Mouse (Mus musculus) C2C12 (cell line): ENCODE measurements around the gene Cdkl4.

Source experiments
- CEBPB ChIP-seq: IDR thresholded peaks from one replicate; pipeline ENCODE4 v1.6.1; 2011; ENCODE audit warnings: low read depth, mild to moderate bottlenecking, control low read depth, moderate library complexity
- CTCF ChIP-seq: IDR thresholded peaks from one replicate; pipeline ENCODE4 v1.5.1; 2011; ENCODE audit not compliant: control insufficient read depth, insufficient read depth, insufficient read length
- MAX ChIP-seq: IDR thresholded peaks from one replicate; pipeline ENCODE4 v1.6.1; 2011; ENCODE audit warnings: mild to moderate bottlenecking, control low read depth
- MYOG ChIP-seq: IDR thresholded peaks from one replicate; pipeline ENCODE4 v1.6.1; 2011; ENCODE audit not compliant: control insufficient read depth, insufficient read length; ENCODE audit errors: extremely low read depth
- USF1 ChIP-seq: IDR thresholded peaks from one replicate; pipeline ENCODE4 v1.6.1; 2011; ENCODE audit warnings: low read depth, mild to moderate bottlenecking, control low read depth, moderate library complexity

- no peak for TF ChIP-seq MAX
- TF ChIP-seq CTCF: no peak
- TF ChIP-seq MYOG: no peak
- no peak for TF ChIP-seq USF1
- TF ChIP-seq CEBPB: no peak
These were observed 60.4 kb downstream of the Cdkl4 start for GRCm38 (mm10) chr17:80517244-80517643.
